In the genomic region with DNA sequence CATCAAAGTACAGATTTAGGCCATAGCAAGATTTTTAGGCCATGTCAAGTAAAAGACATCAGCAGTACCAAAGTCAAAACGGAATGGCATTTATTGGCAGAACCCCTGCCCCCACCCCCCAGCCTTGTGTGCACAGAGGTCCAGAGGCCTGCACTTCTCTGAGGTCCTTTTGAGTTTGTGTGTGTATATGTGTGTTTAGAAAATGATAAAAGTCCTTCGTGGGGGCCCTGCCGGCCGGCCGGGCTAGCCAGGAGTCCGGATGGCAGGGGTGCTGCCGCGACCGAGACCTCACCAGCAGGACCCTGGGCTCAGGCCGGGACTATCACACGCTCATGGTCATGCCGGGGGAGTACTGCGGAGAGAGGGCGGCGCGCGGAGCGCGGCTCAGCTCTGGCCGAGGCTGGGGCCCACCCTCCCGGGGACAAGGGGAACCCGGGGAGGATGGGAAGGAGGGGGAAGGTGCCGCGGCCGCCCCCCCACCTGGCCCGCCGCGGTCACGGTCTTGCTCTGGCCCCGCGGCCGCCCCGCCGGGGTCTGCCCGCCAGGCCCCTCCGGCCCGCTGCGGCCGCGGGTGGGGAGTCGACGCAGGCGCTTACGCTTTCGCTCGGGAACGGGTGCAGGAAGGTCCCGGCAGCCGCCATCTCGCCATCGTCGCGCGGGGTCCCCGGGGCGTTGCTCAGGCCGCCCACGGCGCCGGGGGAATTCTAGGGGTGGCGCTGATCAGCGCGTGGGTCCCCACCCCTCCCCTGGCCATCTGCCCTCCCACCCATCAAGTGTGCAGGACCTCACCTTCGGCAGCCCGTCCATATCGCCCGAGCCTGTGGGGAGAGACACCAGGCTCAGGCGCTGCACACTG, we compare ENCODE assay signal across 8 mouse cellular contexts. TPM values are rescaled to one million over a fixed set of nuclear protein-coding genes. Genes with fewer than 3 reads are reported as not detected.
DNase-seq lines count a peak whose midpoint lies in the region; ATAC-seq lines count a peak whose summit lies in the region.

No protein-coding gene starts in this region.

- peak overlapping the region; percentile 50 for H3K4me3 ChIP-seq in embryonic facial prominence, embryonic 14.5 days (ENCODE audit: low read depth, low read length)
- H3K4me3 ChIP-seq in intestine, embryonic 14.5 days (ENCODE audit: low read depth, low read length), result peak overlapping the region; percentile 34
- peak overlapping the region; percentile 43 for H3K4me3 ChIP-seq in neural tube, embryonic 12.5 days

- H3K36me3 ChIP-seq in embryonic facial prominence, embryonic 14.5 days (ENCODE audit: control insufficient read depth, insufficient read depth, low read length), result peaks cover 29% of the 10 kb centered on the region
- peaks cover 20% of the 10 kb centered on the region for H3K36me3 ChIP-seq in intestine, embryonic 14.5 days (ENCODE audit: control insufficient read depth, insufficient read depth, low read length)
- H3K36me3 ChIP-seq in neural tube, embryonic 12.5 days, result peaks cover 14% of the 10 kb centered on the region

- DNase-seq in kidney, postnatal 10 days, result peak; percentile 48
- no peak for DNase-seq in kidney, adult 9 months
- DNase-seq in embryonic facial prominence, embryonic 14.5 days (ENCODE audit: low spot score), result no peak
- DNase-seq in intestine, embryonic 14.5 days (ENCODE audit: low spot score), result peak; percentile 64
- no peak for DNase-seq in adrenal gland, postnatal 4 days (ENCODE audit: low spot score in 2 of 2)
- no peak for DNase-seq in left cerebral cortex, adult 11 months (ENCODE audit: low spot score)

- no peak for ATAC-seq in embryonic facial prominence, embryonic 14.5 days (ENCODE audit: low read depth)
- ATAC-seq in intestine, embryonic 14.5 days (replicated peaks; ENCODE audit: low FRiP score, low TSS enrichment, low read depth), result no peak
- no peak for ATAC-seq in neural tube, embryonic 12.5 days (ENCODE audit: low FRiP score, low read depth)
- no peak for ATAC-seq in inflammation-experienced regulatory T-cells, adult 6 months

- peak overlapping the region; percentile 55 for H3K27ac ChIP-seq in embryonic facial prominence, embryonic 14.5 days (replicated peaks; ENCODE audit: low read depth, low read length)
- H3K27ac ChIP-seq in intestine, embryonic 14.5 days (ENCODE audit: low read depth), result peak overlapping the region; percentile 22; the same call in 1 of the 2 replicates
- no peak overlapping the region for H3K27ac ChIP-seq in neural tube, embryonic 12.5 days

- peak overlapping the region; percentile 76 for H3K9ac ChIP-seq in embryonic facial prominence, embryonic 14.5 days (ENCODE audit: low read depth, low read length)
- peak overlapping the region; percentile 55 for H3K9ac ChIP-seq in intestine, embryonic 14.5 days (ENCODE audit: low read length)
- H3K9ac ChIP-seq in neural tube, embryonic 12.5 days, result peak overlapping the region; percentile 79

- WGBS in embryonic facial prominence, embryonic 14.5 days, result 10% methylated on average over 28 of the region's 68 CpGs
- WGBS in intestine, embryonic 14.5 days, result 11% methylated on average over 65 of the region's 68 CpGs
- WGBS in neural tube, embryonic 12.5 days, result 5% methylated on average over 67 of the region's 68 CpGs

- H3K4me2 ChIP-seq in embryonic facial prominence, embryonic 14.5 days (ENCODE audit: low read depth, low read length), result peak overlapping the region; percentile 88
- peak overlapping the region; percentile 67 for H3K4me2 ChIP-seq in intestine, embryonic 14.5 days (ENCODE audit: low read length)
- H3K4me2 ChIP-seq in neural tube, embryonic 12.5 days (replicated peaks), result peak overlapping the region; percentile 92

- no peaks in the 10 kb centered on the region for H3K27me3 ChIP-seq in embryonic facial prominence, embryonic 14.5 days (replicated peaks; ENCODE audit: control insufficient read depth, insufficient read depth, low read length)
- no peaks in the 10 kb centered on the region for H3K27me3 ChIP-seq in intestine, embryonic 14.5 days (replicated peaks; ENCODE audit: control insufficient read depth, insufficient read depth, low read length)
- peaks cover 7% of the 10 kb centered on the region for H3K27me3 ChIP-seq in neural tube, embryonic 12.5 days (replicated peaks)

- peaks cover 37% of the 10 kb centered on the region for H3K4me1 ChIP-seq in embryonic facial prominence, embryonic 14.5 days (ENCODE audit: control insufficient read depth, insufficient read depth, low read length)
- H3K4me1 ChIP-seq in intestine, embryonic 14.5 days (replicated peaks; ENCODE audit: control insufficient read depth, insufficient read depth, low read length), result peaks cover 56% of the 10 kb centered on the region
- peaks cover 89% of the 10 kb centered on the region for H3K4me1 ChIP-seq in neural tube, embryonic 12.5 days

- no peaks in the 10 kb centered on the region for H3K9me3 ChIP-seq in embryonic facial prominence, embryonic 14.5 days (ENCODE audit: control insufficient read depth, low read length)
- H3K9me3 ChIP-seq in intestine, embryonic 14.5 days (ENCODE audit: control insufficient read depth, low read length), result no peaks in the 10 kb centered on the region
- no peaks in the 10 kb centered on the region for H3K9me3 ChIP-seq in neural tube, embryonic 12.5 days

RNA-seq across cellular contexts. Expression of gene Isyna1, which starts 3.5 kb away (rescaled TPM):
- 94.5 and 107 TPM in 2 replicates for polyA plus RNA-seq in embryonic facial prominence, embryonic 14.5 days (2014; fragmentation: Nextera tagmentation; extraction: Ambion mirVana)
- 86.8 and 106 TPM in 2 replicates for polyA plus RNA-seq in intestine, embryonic 14.5 days (2014; fragmentation: Nextera tagmentation; extraction: Ambion mirVana)
- polyA plus RNA-seq in neural tube, embryonic 12.5 days (2016; fragmentation: Nextera tagmentation; extraction: Ambion mirVana), result 116 TPM in 2 replicates
- 10 to 100 TPM; 82.6 to 88.9 TPM for total RNA-seq in adrenal gland, postnatal 4 days (2021)
- polyA plus RNA-seq in inflammation-experienced regulatory T-cells, adult 6 months (2017; shearing (Covaris generic)), result 10 to 100 TPM; 27.6 to 32.6 (median 31.7) TPM

RNA-seq across cellular contexts. Expression of gene Ssbp4, which starts 11.0 kb away (rescaled TPM):
- 120 and 132 TPM in 2 replicates for polyA plus RNA-seq in embryonic facial prominence, embryonic 14.5 days (2014; fragmentation: Nextera tagmentation; extraction: Ambion mirVana)
- 124 and 125 TPM in 2 replicates for polyA plus RNA-seq in intestine, embryonic 14.5 days (2014; fragmentation: Nextera tagmentation; extraction: Ambion mirVana)
- 139 and 144 TPM in 2 replicates for polyA plus RNA-seq in neural tube, embryonic 12.5 days (2016; fragmentation: Nextera tagmentation; extraction: Ambion mirVana)
- total RNA-seq in adrenal gland, postnatal 4 days (2021), result 100 to 1,000 TPM; 137 to 154 TPM
- 10 to 100 TPM in 2 of 3 experiments, 1 to 10 TPM in 1; 2.6 to 16.2 (median 14.7) TPM for polyA plus RNA-seq in inflammation-experienced regulatory T-cells, adult 6 months (2017; shearing (Covaris generic))

RNA-seq across cellular contexts. Expression of gene Lrrc25, which starts 18.3 kb away (rescaled TPM):
- polyA plus RNA-seq in embryonic facial prominence, embryonic 14.5 days (2014; fragmentation: Nextera tagmentation; extraction: Ambion mirVana), result 1.8 and 2.3 TPM in 2 replicates
- 1.2 and 2.0 TPM in 2 replicates for polyA plus RNA-seq in intestine, embryonic 14.5 days (2014; fragmentation: Nextera tagmentation; extraction: Ambion mirVana)
- 0.68 and 1.3 TPM in 2 replicates for polyA plus RNA-seq in neural tube, embryonic 12.5 days (2016; fragmentation: Nextera tagmentation; extraction: Ambion mirVana)
- total RNA-seq in adrenal gland, postnatal 4 days (2021), result 1 to 10 TPM; 2.9 to 3.8 TPM
- polyA plus RNA-seq in inflammation-experienced regulatory T-cells, adult 6 months (2017; shearing (Covaris generic)), result 1 to 10 TPM in 1 of 3 experiments, under 1 TPM in 2; 0.47 to 3.8 (median 0.71) TPM

RNA-seq across cellular contexts. Expression of gene Gdf15, which starts 34.6 kb away (rescaled TPM):
- 0.28 and 0.29 TPM in 2 replicates for polyA plus RNA-seq in embryonic facial prominence, embryonic 14.5 days (2014; fragmentation: Nextera tagmentation; extraction: Ambion mirVana)
- polyA plus RNA-seq in intestine, embryonic 14.5 days (2014; fragmentation: Nextera tagmentation; extraction: Ambion mirVana), result 0.55 and 1.1 TPM in 2 replicates
- polyA plus RNA-seq in neural tube, embryonic 12.5 days (2016; fragmentation: Nextera tagmentation; extraction: Ambion mirVana), result 0.14 TPM in 1 of 2 replicates, not detected in the other
- 1 to 10 TPM in 1 of 2 experiments, under 1 TPM in 1; 0.59 to 1.8 TPM for total RNA-seq in adrenal gland, postnatal 4 days (2021)
- not detected for polyA plus RNA-seq in inflammation-experienced regulatory T-cells, adult 6 months (2017; shearing (Covaris generic))

RNA-seq across cellular contexts. Expression of gene Ell, which starts 58.4 kb away (rescaled TPM):
- polyA plus RNA-seq in embryonic facial prominence, embryonic 14.5 days (2014; fragmentation: Nextera tagmentation; extraction: Ambion mirVana), result 17.3 and 21.7 TPM in 2 replicates
- polyA plus RNA-seq in intestine, embryonic 14.5 days (2014; fragmentation: Nextera tagmentation; extraction: Ambion mirVana), result 16.6 and 18.5 TPM in 2 replicates
- polyA plus RNA-seq in neural tube, embryonic 12.5 days (2016; fragmentation: Nextera tagmentation; extraction: Ambion mirVana), result 17.8 and 19.5 TPM in 2 replicates
- total RNA-seq in adrenal gland, postnatal 4 days (2021), result 10 to 100 TPM; 31.0 to 32.4 TPM
- 10 to 100 TPM; 30.5 to 37.0 (median 35.6) TPM for polyA plus RNA-seq in inflammation-experienced regulatory T-cells, adult 6 months (2017; shearing (Covaris generic))

Comparison
In these comparisons a context has a peak if more than half of its experiments do, and no peak if none do; other contexts are left out.
1. DNase-seq: peak in kidney, postnatal 10 days (single experiment) and intestine, embryonic 14.5 days (single experiment); none in kidney, adult 9 months (single experiment), embryonic facial prominence, embryonic 14.5 days (single experiment), adrenal gland, postnatal 4 days (0 of 2) and left cerebral cortex, adult 11 months (single experiment).
2. Peak in every context shown above with its lines, with median percentiles within 50 percentile points of each other: H3K4me2 ChIP-seq, H3K4me3 ChIP-seq and H3K9ac ChIP-seq.